34 mouse cellular contexts compared by ENCODE assay signal in genomic region chr3:14879293-14879692, GRCm38 (mm10). TPM values are rescaled to one million over a fixed set of nuclear protein-coding genes. Genes with fewer than 3 reads are reported as not detected.
DNase-seq lines count a peak whose midpoint lies in the region; ATAC-seq and TF ChIP-seq lines count a peak whose summit lies in the region.
"Had no signal": no experiment of that assay in that cellular context is flagged by ENCODE, and none has a peak within 500 bp of the region (broad histone marks: within the 10 kb centered on the region; RNA-seq: fewer than 3 reads in every experiment).

No protein-coding gene starts in this region.

- no peaks in the 10 kb centered on the region for H3K36me3 ChIP-seq in heart, embryonic 10.5 days
- H3K36me3 ChIP-seq in liver, embryonic 12.5 days = no peaks in the 10 kb centered on the region
- no peaks in the 10 kb centered on the region for H3K36me3 ChIP-seq in liver, postnatal 0 days (replicated peaks; ENCODE audit: insufficient read depth, low read length)
- H3K36me3 ChIP-seq in forebrain, embryonic 13.5 days (ENCODE audit: poor library complexity, severe bottlenecking) = no peaks in the 10 kb centered on the region
- H3K36me3 ChIP-seq: embryonic facial prominence, embryonic 12.5 days; G1E; hindbrain, embryonic 10.5 days; hindbrain, embryonic 15.5 days; kidney, embryonic 15.5 days; limb, embryonic 12.5 days; midbrain, embryonic 15.5 days; neural tube, embryonic 15.5 days had no signal

- peak; percentile 40; the same call in 1 of the 2 replicates for ATAC-seq in liver, embryonic 12.5 days
- ATAC-seq in liver, postnatal 0 days = peak; percentile 35
- ATAC-seq in forebrain, embryonic 13.5 days = no peak
- ATAC-seq: inflammation-experienced regulatory T-cells, adult 6 months; lung, postnatal 0 days; midbrain, embryonic 15.5 days had no signal

- TF ChIP-seq EP300 in liver, postnatal 0 days (IDR thresholded peaks at IDR 0.05; ENCODE audit: low read depth) = no peak

- no peak for TF ChIP-seq CTCF in liver, postnatal 0 days (IDR thresholded peaks at IDR 0.05; ENCODE audit: low read depth)

- DNase-seq in heart, embryonic 10.5 days (ENCODE audit: low spot score) = no peak
- DNase-seq in heart, adult 8-10 months (ENCODE audit: low spot score) = no peak
- peak; percentile 58 for DNase-seq in c-Kit-negative CD71-positive TER-119-positive erythroid progenitor cells, embryonic 14.5 days (ENCODE audit: low read depth, low spot score)
- DNase-seq in liver, postnatal 0 days = no peak
- no peak for DNase-seq in B cell, adult 2 months
- no peak for DNase-seq in MN1 (ENCODE audit: low spot score)
- DNase-seq: adrenal gland, adult 2 months; cerebellum, adult 11 months; cerebellum, adult 9-10 months; embryo, embryonic 11 days; gastrocnemius, postnatal 25 days; heart, adult 11 months; heart, postnatal 14 days; kidney, adult 11 months; kidney, postnatal 25 days; lung, adult 18-20 months; lung, postnatal 4 days; retina, postnatal 1 day; right cerebral cortex, postnatal 14 days; thymus, postnatal 14 days had no signal

- 72% methylated on average over 3 of the region's 3 CpGs for WGBS in heart, embryonic 10.5 days
- WGBS in liver, embryonic 12.5 days (ENCODE audit: insufficient replicate concordance) = 40% methylated on average over 3 of the region's 3 CpGs
- WGBS in liver, postnatal 0 days (ENCODE audit: insufficient replicate concordance) = 62% methylated on average over 3 of the region's 3 CpGs
- 80% methylated on average over 3 of the region's 3 CpGs for WGBS in forebrain, embryonic 13.5 days

- no peak overlapping the region for H3K4me3 ChIP-seq in heart, embryonic 10.5 days
- H3K4me3 ChIP-seq in liver, embryonic 12.5 days = peak overlapping the region; percentile 23
- H3K4me3 ChIP-seq in liver, postnatal 0 days (ENCODE audit: low read depth, low read length) = no peak overlapping the region
- no peak overlapping the region for H3K4me3 ChIP-seq in forebrain, embryonic 13.5 days
- H3K4me3 ChIP-seq: embryonic facial prominence, embryonic 12.5 days; hindbrain, embryonic 10.5 days; hindbrain, embryonic 15.5 days; kidney, embryonic 15.5 days; left cerebral cortex, adult 2 months; limb, embryonic 12.5 days; megakaryocyte, embryonic 14.5 days; midbrain, embryonic 15.5 days; neural tube, embryonic 15.5 days had no signal

- peak overlapping the region; percentile 70 for H3K9ac ChIP-seq in liver, embryonic 12.5 days
- 0 out of 2 replicates have a peak overlapping the region, but pooled peaks have one; percentile 5 for H3K9ac ChIP-seq in liver, postnatal 0 days (replicated peaks)
- H3K9ac ChIP-seq in forebrain, embryonic 13.5 days = no peak overlapping the region
- H3K9ac ChIP-seq: embryonic facial prominence, embryonic 12.5 days; hindbrain, embryonic 15.5 days; kidney, embryonic 15.5 days; limb, embryonic 12.5 days; midbrain, embryonic 15.5 days; neural tube, embryonic 15.5 days had no signal

- no peaks in the 10 kb centered on the region for H3K9me3 ChIP-seq in heart, embryonic 10.5 days
- no peaks in the 10 kb centered on the region for H3K9me3 ChIP-seq in liver, embryonic 12.5 days (replicated peaks)
- no peaks in the 10 kb centered on the region for H3K9me3 ChIP-seq in liver, postnatal 0 days (ENCODE audit: low read length)
- H3K9me3 ChIP-seq in forebrain, embryonic 13.5 days (replicated peaks) = no peaks in the 10 kb centered on the region
- H3K9me3 ChIP-seq: embryonic facial prominence, embryonic 12.5 days; G1E; hindbrain, embryonic 10.5 days; hindbrain, embryonic 15.5 days; kidney, embryonic 15.5 days; limb, embryonic 12.5 days; megakaryocyte, embryonic 14.5 days; midbrain, embryonic 15.5 days; neural tube, embryonic 15.5 days had no signal

- H3K27ac ChIP-seq in heart, embryonic 10.5 days = peak overlapping the region; percentile 59; the same call in 1 of the 2 replicates
- peak overlapping the region; percentile 99 for H3K27ac ChIP-seq in liver, embryonic 12.5 days
- H3K27ac ChIP-seq in liver, postnatal 0 days (ENCODE audit: low read depth) = peak overlapping the region; percentile 95
- H3K27ac ChIP-seq in forebrain, embryonic 13.5 days = no peak overlapping the region
- H3K27ac ChIP-seq: embryonic facial prominence, embryonic 12.5 days; hindbrain, embryonic 10.5 days; hindbrain, embryonic 15.5 days; kidney, embryonic 15.5 days; left cerebral cortex, adult 2 months; limb, embryonic 12.5 days; midbrain, embryonic 15.5 days; neural tube, embryonic 15.5 days had no signal

- H3K27me3 ChIP-seq in heart, embryonic 10.5 days (ENCODE audit: insufficient read depth, poor library complexity, severe bottlenecking) = no peaks in the 10 kb centered on the region
- no peaks in the 10 kb centered on the region for H3K27me3 ChIP-seq in liver, embryonic 12.5 days (replicated peaks)
- no peaks in the 10 kb centered on the region for H3K27me3 ChIP-seq in liver, postnatal 0 days (ENCODE audit: insufficient read depth, low read length)
- no peaks in the 10 kb centered on the region for H3K27me3 ChIP-seq in forebrain, embryonic 13.5 days
- H3K27me3 ChIP-seq: embryonic facial prominence, embryonic 12.5 days; hindbrain, embryonic 15.5 days; kidney, embryonic 15.5 days; megakaryocyte, embryonic 14.5 days; midbrain, embryonic 15.5 days; neural tube, embryonic 15.5 days had no signal

- H3K4me1 ChIP-seq in heart, embryonic 10.5 days = peaks cover 8% of the 10 kb centered on the region; the same call in 1 of the 2 replicates
- H3K4me1 ChIP-seq in liver, embryonic 12.5 days = peaks cover 83% of the 10 kb centered on the region
- peaks cover 28% of the 10 kb centered on the region for H3K4me1 ChIP-seq in liver, postnatal 0 days (ENCODE audit: insufficient read depth)
- no peaks in the 10 kb centered on the region for H3K4me1 ChIP-seq in forebrain, embryonic 13.5 days
- H3K4me1 ChIP-seq: embryonic facial prominence, embryonic 12.5 days; hindbrain, embryonic 10.5 days; hindbrain, embryonic 15.5 days; kidney, embryonic 15.5 days; limb, embryonic 12.5 days; midbrain, embryonic 15.5 days; neural tube, embryonic 15.5 days had no signal

- peak overlapping the region; percentile 55 for H3K4me2 ChIP-seq in liver, embryonic 12.5 days
- H3K4me2 ChIP-seq in liver, postnatal 0 days (ENCODE audit: low read depth, low read length) = peak overlapping the region; percentile 6
- no peak overlapping the region for H3K4me2 ChIP-seq in forebrain, embryonic 13.5 days
- H3K4me2 ChIP-seq: embryonic facial prominence, embryonic 12.5 days; hindbrain, embryonic 15.5 days; kidney, embryonic 15.5 days; limb, embryonic 12.5 days; midbrain, embryonic 15.5 days; neural tube, embryonic 15.5 days had no signal

RNA-seq across cellular contexts. Expression of gene Car2, which starts 6.8 kb away (rescaled TPM):
- 213 and 240 TPM in 2 replicates for polyA plus RNA-seq in heart, embryonic 10.5 days (2016; fragmentation: Nextera tagmentation; extraction: Ambion mirVana)
- total RNA-seq in heart, adult 8-10 months (2022) = 1 to 10 TPM; 6.0 to 7.2 (median 7.0) TPM
- polyA plus RNA-seq in liver, embryonic 12.5 days (2016; fragmentation: Nextera tagmentation; extraction: Ambion mirVana) = 2,168 and 2,210 TPM in 2 replicates
- polyA plus RNA-seq in liver, postnatal 0 days (2015; fragmentation: Nextera tagmentation; extraction: Ambion mirVana) = 901 and 980 TPM in 2 replicates
- 24.2 and 27.6 TPM in 2 replicates for polyA plus RNA-seq in forebrain, embryonic 13.5 days (2015; fragmentation: Nextera tagmentation; extraction: Ambion mirVana)

RNA-seq across cellular contexts. Expression of gene Car3, which starts 16.0 kb away (rescaled TPM):
- 11.1 and 12.2 TPM in 2 replicates for polyA plus RNA-seq in heart, embryonic 10.5 days (2016; fragmentation: Nextera tagmentation; extraction: Ambion mirVana)
- 10 to 100 TPM; 19.3 to 24.9 (median 23.7) TPM for total RNA-seq in heart, adult 8-10 months (2022)
- 8.2 and 8.5 TPM in 2 replicates for polyA plus RNA-seq in liver, embryonic 12.5 days (2016; fragmentation: Nextera tagmentation; extraction: Ambion mirVana)
- polyA plus RNA-seq in liver, postnatal 0 days (2015; fragmentation: Nextera tagmentation; extraction: Ambion mirVana) = 38.8 and 39.0 TPM in 2 replicates
- 1.6 and 1.8 TPM in 2 replicates for polyA plus RNA-seq in forebrain, embryonic 13.5 days (2015; fragmentation: Nextera tagmentation; extraction: Ambion mirVana)
- polyA plus RNA-seq: inflammation-experienced regulatory T-cells, adult 6 months had no signal
